Mouse (Mus musculus) thymus, adult 2 months (tissue): Measurements from ENCODE around the gene Abr. TPM values are rescaled to one million over a fixed set of nuclear protein-coding genes. Genes with fewer than 3 reads are reported as not detected.
A peak's percentile ranks its signal among the peaks of the same experiment; 100 is the strongest.

ENCODE experiments used
- DNase-seq: peaks from one replicate; pipeline ENCODE4 v3.0.0; 2021
- H3K27ac ChIP-seq: fragments of 200-500 bp; 2 replicates; pipeline ENCODE4 v1.5.1; 2012; ENCODE audit warnings: low read length, control low read depth; ENCODE audit not compliant: control insufficient read depth, insufficient read depth
- H3K27me3 ChIP-seq: fragments of 200-500 bp; 2 replicates; pipeline ENCODE4 v1.6.1; 2012; ENCODE audit warnings: mild to moderate bottlenecking, low read length, moderate library complexity, mixed read lengths; ENCODE audit not compliant: control insufficient read depth, insufficient read depth
- H3K36me3 ChIP-seq: fragments of 200-500 bp; 2 replicates; pipeline ENCODE4 v1.6.1; 2012; ENCODE audit warnings: mild to moderate bottlenecking, low read length, moderate library complexity; ENCODE audit not compliant: control insufficient read depth, insufficient read depth
- H3K4me1 ChIP-seq: fragments of 200-500 bp; replicated peaks from 2 replicates; pipeline ENCODE4 v1.6.1; 2012; ENCODE audit warnings: low read length; ENCODE audit not compliant: control insufficient read depth, insufficient read depth
- H3K4me3 ChIP-seq: fragments of 200-500 bp; 2 replicates; pipeline ENCODE4 v1.5.1; 2012; ENCODE audit warnings: mild to moderate bottlenecking, low read length, control low read depth, moderate library complexity; ENCODE audit not compliant: control insufficient read depth, insufficient read depth
- CTCF ChIP-seq: fragments of 200-500 bp; IDR thresholded peaks from 2 replicates; pipeline ENCODE4 v1.5.1; 2012; ENCODE audit warnings: mild to moderate bottlenecking, control low read depth, low read length, moderate library complexity, borderline replicate concordance; ENCODE audit not compliant: control insufficient read depth, poor library complexity, insufficient read depth; ENCODE audit errors: extremely low read depth
- POLR2A ChIP-seq: fragments of 200-500 bp; IDR thresholded peaks from 2 replicates; pipeline ENCODE4 v1.6.1; 2012; ENCODE audit warnings: mild to moderate bottlenecking, low read length, control low read depth, moderate library complexity; ENCODE audit not compliant: control insufficient read depth, poor library complexity, insufficient read depth; ENCODE audit errors: extremely low read depth
- WGBS: fragments of 180-500 bp; shearing (Covaris S2); methylation state at CpG from one replicate; pipeline ENCODE4 v1.1.7; 2018; 5-methylcytosine and 5-hydroxymethylcytosine counted together
- polyA plus RNA-seq: library from polyadenylated mRNA; depleted of rRNA; stranded (reverse); fragments of >200 nt; gene quantifications from 2 replicates; pipeline ENCODE4 v1.2.3, GENCODE M21; 2012

Gene Abr
- polyA plus RNA-seq, 1 experiment: 75.0 TPM

DNA sequence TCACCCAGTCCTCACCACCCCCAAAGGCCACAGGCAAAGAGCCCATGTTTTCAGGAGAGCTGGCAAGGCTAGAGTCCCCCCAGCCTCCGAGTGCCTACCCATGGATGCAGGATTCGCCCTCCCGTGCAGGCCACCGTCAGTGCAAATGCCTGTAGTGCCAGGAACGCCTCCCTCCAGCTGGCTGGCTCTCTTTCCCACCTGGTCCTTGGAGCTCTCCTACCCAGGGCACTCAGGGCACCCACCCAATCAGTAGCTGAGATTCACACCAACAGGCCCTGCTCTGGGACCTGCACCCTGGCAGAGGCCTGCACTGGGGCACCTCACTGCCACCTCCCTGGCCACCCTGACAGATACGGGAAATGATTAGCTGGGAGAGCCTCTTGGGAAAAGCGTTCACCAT, 90.1 kb downstream of the Abr start:
- H3K27ac ChIP-seq: no peak overlapping the region
- 96% methylated on average over 7 of the region's 7 CpGs for WGBS
- H3K4me1 ChIP-seq: peaks cover 8% of the 10 kb centered on the region; the same call in 1 of the 2 replicates
- DNase-seq: no peak
- H3K36me3 ChIP-seq: no peaks in the 10 kb centered on the region
- no peak overlapping the region for H3K4me3 ChIP-seq
- H3K27me3 ChIP-seq: no peaks in the 10 kb centered on the region
- no peak for TF ChIP-seq POLR2A
- no peak for TF ChIP-seq CTCF

DNA sequence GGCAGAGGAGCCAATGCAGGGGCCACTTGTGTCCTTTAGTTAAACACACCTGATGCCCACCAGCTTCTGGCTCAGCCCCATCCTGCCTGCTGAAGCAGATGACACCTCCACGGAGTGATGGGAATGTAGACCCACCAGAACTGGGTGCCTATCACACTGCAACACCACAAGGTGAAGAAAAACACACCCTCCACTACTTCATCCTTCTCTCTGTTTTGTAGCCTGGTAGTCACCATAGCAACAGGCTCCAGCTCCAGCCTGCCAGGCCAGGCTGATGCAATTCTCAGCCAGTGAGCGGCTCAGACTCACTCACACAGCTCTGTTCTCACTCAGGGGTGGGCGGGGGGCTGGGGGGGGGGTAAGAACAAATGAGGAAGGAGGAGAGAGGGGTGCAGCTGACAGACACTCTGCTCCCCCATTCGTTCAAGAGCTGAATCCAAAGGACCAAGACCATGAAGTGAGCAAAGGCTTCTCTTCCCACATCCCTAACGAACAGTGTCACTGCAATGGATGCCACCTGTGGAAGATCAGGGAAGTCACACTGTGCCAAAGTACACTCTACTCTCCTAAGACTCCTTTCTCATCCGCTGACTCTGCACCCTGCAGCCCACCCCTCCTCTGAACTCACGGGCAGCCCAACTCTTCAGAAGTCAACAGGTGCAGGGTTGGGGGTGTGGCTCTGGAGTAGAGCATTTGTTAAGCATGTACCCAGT, 91.0 kb downstream of the Abr start:
- Histone ChIP-seq H3K4me1 (peaks cover 9% of the 10 kb centered on the region; the same call in 1 of the 2 replicates), H3K27ac (no peak overlapping the region), H3K27me3 (no peaks in the 10 kb centered on the region), H3K36me3 (no peaks in the 10 kb centered on the region), H3K4me3 (no peak overlapping the region)
- TF ChIP-seq POLR2A (no peak), CTCF (no peak)
- no peak for DNase-seq
- WGBS: 60% methylated on average over 7 of the region's 7 CpGs

DNA sequence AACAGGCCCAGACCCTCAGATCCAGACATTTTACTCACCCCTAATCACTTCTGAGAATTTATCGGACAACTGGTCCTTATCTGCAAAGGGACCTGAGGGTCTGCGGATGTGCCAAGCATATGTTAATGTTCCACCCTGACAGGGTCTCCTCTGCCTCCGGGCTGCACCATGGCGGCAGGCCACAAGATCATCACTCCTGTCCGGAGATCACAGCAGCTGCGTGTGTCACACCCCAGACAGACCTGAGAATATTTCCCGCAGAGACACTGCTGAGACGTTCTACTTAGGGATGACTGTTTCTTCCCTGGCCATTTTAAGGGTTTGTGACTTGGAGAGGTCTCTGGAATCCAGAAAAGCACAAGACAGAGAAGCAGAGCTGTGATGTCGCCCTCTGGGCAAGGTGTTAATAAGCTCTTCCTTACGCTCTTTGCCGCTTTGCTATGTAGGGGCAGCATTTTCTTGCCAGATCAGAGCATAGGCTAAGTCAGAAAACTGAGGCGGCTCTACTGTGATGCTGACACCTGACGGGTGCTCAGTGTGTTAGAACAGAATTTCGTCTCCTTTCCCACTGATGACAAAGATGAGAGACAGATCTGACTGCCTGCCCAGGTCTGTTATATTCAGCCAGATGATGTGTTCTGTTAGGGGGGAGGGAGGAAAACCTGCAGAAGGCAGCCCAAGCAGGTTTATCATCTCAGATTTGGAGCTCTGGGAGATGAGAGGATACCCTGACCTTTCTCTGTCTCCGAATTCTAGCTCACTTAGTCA, 91.8 kb downstream of the Abr start:
- Histone ChIP-seq H3K4me3 (no peak overlapping the region), H3K27ac (no peak overlapping the region), H3K27me3 (no peaks in the 10 kb centered on the region), H3K36me3 (no peaks in the 10 kb centered on the region), H3K4me1 (peaks cover 13% of the 10 kb centered on the region)
- no peak for TF ChIP-seq POLR2A
- no peak for TF ChIP-seq CTCF
- 94% methylated on average over 15 of the region's 15 CpGs for WGBS
- no peak for DNase-seq

DNA sequence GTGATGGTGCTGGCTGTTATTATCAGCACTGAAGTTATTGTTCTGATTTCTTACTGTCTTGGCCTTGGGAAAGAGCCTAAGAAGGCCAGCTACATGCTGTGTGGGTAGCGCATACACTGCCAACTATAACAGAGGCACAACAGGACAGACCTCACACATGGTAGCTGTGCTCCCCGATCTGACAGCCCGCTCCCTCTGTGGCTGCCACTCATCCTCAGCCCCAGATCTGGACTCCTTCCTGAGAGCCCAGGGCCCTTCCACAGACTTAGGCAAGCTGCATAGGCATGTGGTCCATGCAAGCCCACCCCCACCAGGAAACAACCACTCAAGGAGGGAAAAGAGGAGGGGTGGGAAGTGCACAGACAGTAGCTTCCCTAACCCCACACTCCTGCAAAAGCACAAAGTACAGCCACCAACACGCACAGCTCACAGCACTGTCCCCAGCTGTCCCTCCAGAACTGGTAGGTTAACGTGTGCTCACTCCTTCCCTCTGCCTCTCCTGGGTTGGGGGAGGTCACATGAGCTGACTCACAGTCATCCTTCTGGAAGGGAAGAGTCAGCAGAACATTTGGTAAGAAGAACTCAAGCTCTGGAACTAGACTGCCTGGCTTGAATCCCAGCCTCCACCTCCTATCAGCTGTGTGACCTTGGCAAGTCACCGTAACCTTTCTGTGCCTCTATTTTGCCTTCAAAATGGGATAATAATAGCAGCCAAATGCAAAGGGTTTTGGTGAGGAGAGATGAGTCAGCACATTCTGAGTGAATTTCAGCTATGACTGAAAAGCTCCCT, 92.6 kb downstream of the Abr start:
- TF ChIP-seq POLR2A (no peak), CTCF (no peak)
- Histone ChIP-seq H3K27ac (no peak overlapping the region), H3K4me1 (peaks cover 13% of the 10 kb centered on the region), H3K4me3 (no peak overlapping the region), H3K27me3 (no peaks in the 10 kb centered on the region), H3K36me3 (no peaks in the 10 kb centered on the region)
- whole genome bisulfite sequencing: 86% methylated on average over 6 of the region's 6 CpGs
- DNase-seq: no peak

DNA sequence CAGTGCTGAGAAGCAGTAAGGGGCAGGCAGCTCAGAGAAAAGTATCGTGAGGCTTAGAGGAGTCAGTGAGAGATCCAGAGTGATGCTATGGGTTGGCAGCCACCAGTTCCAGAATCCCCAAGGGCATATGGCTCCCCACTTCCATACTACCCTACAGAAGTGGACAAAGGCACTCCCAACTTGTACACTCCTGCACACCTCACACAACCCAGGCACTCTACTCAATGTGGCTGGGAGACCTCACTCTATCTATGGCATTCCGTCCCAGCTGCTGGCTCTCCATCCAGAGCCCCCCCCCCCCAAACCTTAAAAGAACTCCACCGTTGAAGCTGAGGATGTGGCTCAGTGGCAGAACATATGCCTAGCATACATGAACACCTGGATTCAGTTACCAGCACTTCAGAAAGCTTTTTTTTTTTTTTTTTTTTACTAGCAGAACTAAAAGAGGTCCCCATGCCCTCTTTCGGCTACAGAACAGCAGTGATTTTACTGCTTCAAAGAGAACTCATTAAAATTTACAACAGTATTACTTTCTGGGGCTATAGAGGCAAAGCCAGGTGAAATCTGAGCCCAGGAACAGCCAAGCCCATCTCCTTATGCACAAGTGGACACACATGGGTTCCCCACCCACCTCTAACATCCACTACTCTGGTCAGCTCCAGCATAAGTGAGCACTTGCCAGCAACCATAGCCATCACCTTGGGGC, 96.3 kb downstream of the Abr start:
- Histone ChIP-seq H3K27me3 (no peaks in the 10 kb centered on the region), H3K27ac (no peak overlapping the region), H3K4me3 (no peak overlapping the region), H3K4me1 (peaks cover 7% of the 10 kb centered on the region), H3K36me3 (no peaks in the 10 kb centered on the region)
- TF ChIP-seq CTCF (no peak), POLR2A (no peak)
- 32% methylated on average over 4 of the region's 4 CpGs for WGBS
- DNase-seq: no peak

DNA sequence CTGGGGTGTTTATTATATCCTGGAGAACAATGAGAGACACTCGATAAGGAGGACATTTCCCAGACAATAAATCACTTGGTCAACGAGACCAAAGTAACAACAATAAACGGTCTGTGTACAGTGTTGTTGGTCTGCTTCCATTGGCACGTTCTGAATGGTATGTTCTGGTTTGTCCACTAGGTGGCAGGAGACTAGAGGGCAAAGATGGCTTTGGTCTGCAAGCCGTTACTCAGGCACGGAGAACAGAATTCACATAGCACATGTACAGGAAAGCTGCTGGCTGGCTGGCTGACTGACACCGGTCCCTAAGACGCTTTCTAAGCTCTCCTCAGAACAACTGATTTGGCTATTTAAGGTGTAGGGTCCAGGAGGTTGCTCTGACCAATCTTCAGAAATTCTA, 97.2 kb downstream of the Abr start:
- TF ChIP-seq POLR2A: no peak
- TF ChIP-seq CTCF: no peak
- Histone ChIP-seq H3K27me3 (no peaks in the 10 kb centered on the region), H3K4me3 (no peak overlapping the region), H3K4me1 (peaks cover 6% of the 10 kb centered on the region), H3K36me3 (no peaks in the 10 kb centered on the region), H3K27ac (no peak overlapping the region)
- WGBS: 5% methylated on average over 8 of the region's 8 CpGs
- peak; percentile 68 for DNase-seq
